Mouse (Mus musculus) left cerebral cortex, adult 11 months (tissue): Measurements from ENCODE around the gene Vwa8.
"Not testable (repeated sequence)": the region's sequence is repeated elsewhere in the genome, so short reads cannot be mapped to it uniquely, and the experiment has no call there.

Experiments used
- DNase-seq: peaks from one replicate; pipeline ENCODE4 v3.0.0; 2022; ENCODE audit warnings: low spot score

The Vwa8 gene

GRCm38 (mm10) chr14:78984296-78984695 is 135.4 kb downstream of the Vwa8 start:
- DNase-seq, result peak; percentile 19

- no peak for DNase-seq
These were observed 138.7 kb downstream of the Vwa8 start for GRCm38 (mm10) chr14:78987543-78987942.

- no peak for DNase-seq
These were observed 143.6 kb downstream of the Vwa8 start for GRCm38 (mm10) chr14:78992456-78992855.

GRCm38 (mm10) chr14:78993515-78993914 is 144.7 kb downstream of the Vwa8 start:
- no peak for DNase-seq

- no peak for DNase-seq
These were observed 147.5 kb downstream of the Vwa8 start for GRCm38 (mm10) chr14:78996359-78996758.

- no peak for DNase-seq
These were observed 154.7 kb downstream of the Vwa8 start for GRCm38 (mm10) chr14:79003576-79003975.

- not testable (repeated sequence) for DNase-seq
These were observed 168.9 kb downstream of the Vwa8 start for GRCm38 (mm10) chr14:79017710-79018109.

GRCm38 (mm10) chr14:79018564-79018963 is 169.7 kb downstream of the Vwa8 start:
- DNase-seq, result no peak

GRCm38 (mm10) chr14:79021725-79022124 is 172.9 kb downstream of the Vwa8 start:
- DNase-seq, result no peak

GRCm38 (mm10) chr14:79028996-79029575 is 180.2 kb downstream of the Vwa8 start:
- DNase-seq, result no peak

GRCm38 (mm10) chr14:79030715-79031114 is 181.9 kb downstream of the Vwa8 start:
- no peak for DNase-seq

GRCm38 (mm10) chr14:79031230-79031740 is 182.4 kb downstream of the Vwa8 start:
- no peak for DNase-seq

GRCm38 (mm10) chr14:79033396-79033795 is 184.5 kb downstream of the Vwa8 start:
- DNase-seq, result no peak

GRCm38 (mm10) chr14:79034511-79034913 is 185.7 kb downstream of the Vwa8 start:
- no peak for DNase-seq

- DNase-seq, result no peak
These were observed 186.7 kb downstream of the Vwa8 start for GRCm38 (mm10) chr14:79035575-79035974.

GRCm38 (mm10) chr14:79047186-79047585 is 198.3 kb downstream of the Vwa8 start:
- DNase-seq, result no peak

GRCm38 (mm10) chr14:79047956-79048355 is 199.1 kb downstream of the Vwa8 start:
- DNase-seq, result no peak

- no peak for DNase-seq
These were observed 200.7 kb downstream of the Vwa8 start for GRCm38 (mm10) chr14:79049544-79049943.

GRCm38 (mm10) chr14:79065636-79066035 is 216.8 kb downstream of the Vwa8 start:
- peak; percentile 18 for DNase-seq

- no peak for DNase-seq
These were observed 220.7 kb downstream of the Vwa8 start for GRCm38 (mm10) chr14:79069515-79069914.

GRCm38 (mm10) chr14:79074786-79075185 is 225.9 kb downstream of the Vwa8 start:
- no peak for DNase-seq

GRCm38 (mm10) chr14:79076560-79077300 is 227.9 kb downstream of the Vwa8 start:
- DNase-seq, result no peak

- DNase-seq, result no peak
These were observed 234.7 kb downstream of the Vwa8 start for GRCm38 (mm10) chr14:79083573-79083972.

GRCm38 (mm10) chr14:79086006-79086405 is 237.2 kb downstream of the Vwa8 start:
- DNase-seq, result no peak
